Mouse (Mus musculus) thymus, adult 2 months (tissue): Measurements from ENCODE around the gene Pax7. TPM values are rescaled to one million over a fixed set of nuclear protein-coding genes. Genes with fewer than 3 reads are reported as not detected.

Experiments used
- DNase-seq: peaks from one replicate; pipeline ENCODE4 v3.0.0; 2021
- H3K27ac ChIP-seq: fragments of 200-500 bp; 2 replicates; pipeline ENCODE4 v1.5.1; 2012; ENCODE audit warnings: low read length, control low read depth; ENCODE audit not compliant: control insufficient read depth, insufficient read depth
- H3K27me3 ChIP-seq: fragments of 200-500 bp; 2 replicates; pipeline ENCODE4 v1.6.1; 2012; ENCODE audit warnings: mild to moderate bottlenecking, low read length, moderate library complexity, mixed read lengths; ENCODE audit not compliant: control insufficient read depth, insufficient read depth
- H3K36me3 ChIP-seq: fragments of 200-500 bp; 2 replicates; pipeline ENCODE4 v1.6.1; 2012; ENCODE audit warnings: mild to moderate bottlenecking, low read length, moderate library complexity; ENCODE audit not compliant: control insufficient read depth, insufficient read depth
- H3K4me1 ChIP-seq: fragments of 200-500 bp; replicated peaks from 2 replicates; pipeline ENCODE4 v1.6.1; 2012; ENCODE audit warnings: low read length; ENCODE audit not compliant: control insufficient read depth, insufficient read depth
- H3K4me3 ChIP-seq: fragments of 200-500 bp; 2 replicates; pipeline ENCODE4 v1.5.1; 2012; ENCODE audit warnings: mild to moderate bottlenecking, low read length, control low read depth, moderate library complexity; ENCODE audit not compliant: control insufficient read depth, insufficient read depth
- CTCF ChIP-seq: fragments of 200-500 bp; IDR thresholded peaks from 2 replicates; pipeline ENCODE4 v1.5.1; 2012; ENCODE audit warnings: mild to moderate bottlenecking, control low read depth, low read length, moderate library complexity, borderline replicate concordance; ENCODE audit not compliant: control insufficient read depth, poor library complexity, insufficient read depth; ENCODE audit errors: extremely low read depth
- POLR2A ChIP-seq: fragments of 200-500 bp; IDR thresholded peaks from 2 replicates; pipeline ENCODE4 v1.6.1; 2012; ENCODE audit warnings: mild to moderate bottlenecking, low read length, control low read depth, moderate library complexity; ENCODE audit not compliant: control insufficient read depth, poor library complexity, insufficient read depth; ENCODE audit errors: extremely low read depth
- WGBS: fragments of 180-500 bp; shearing (Covaris S2); methylation state at CpG from one replicate; pipeline ENCODE4 v1.1.7; 2018; 5-methylcytosine and 5-hydroxymethylcytosine counted together
- polyA plus RNA-seq: library from polyadenylated mRNA; depleted of rRNA; stranded (reverse); fragments of >200 nt; gene quantifications from 2 replicates; pipeline ENCODE4 v1.2.3, GENCODE M21; 2012

Pax7 gene
- polyA plus RNA-seq, 1 experiment: 1.1 TPM

- no peaks in the 10 kb centered on the region for H3K36me3 ChIP-seq
Measured at GRCm38 (mm10) chr4:139747190-139747936, 86.0 kb downstream of the Pax7 start.

DNA sequence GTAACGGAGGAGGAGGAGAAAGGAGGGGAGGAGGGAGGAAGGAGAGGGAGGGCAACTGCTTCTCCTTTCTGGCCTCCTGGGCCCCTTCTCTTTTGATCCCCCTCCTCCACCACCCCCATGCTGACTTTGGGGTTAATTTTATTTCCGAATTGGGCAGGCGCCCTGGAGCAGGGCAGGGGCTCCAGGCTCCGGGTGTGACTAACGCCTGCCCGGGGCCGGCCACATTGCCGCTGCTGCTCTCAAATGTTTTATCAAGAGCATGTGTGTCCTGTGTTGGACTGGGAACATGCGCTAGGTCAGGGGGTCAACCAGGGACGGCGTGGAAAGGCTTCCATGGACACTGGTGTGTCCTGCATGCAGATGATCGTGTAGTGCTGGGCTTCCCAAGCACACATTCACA is 87.2 kb downstream of the Pax7 start:
- no peak for DNase-seq
- Histone ChIP-seq H3K4me1 (no peaks in the 10 kb centered on the region), H3K36me3 (no peaks in the 10 kb centered on the region), H3K27me3 (no peaks in the 10 kb centered on the region; the same call in 1 of the 2 replicates), H3K4me3 (no peak overlapping the region), H3K27ac (no peak overlapping the region)
- 21% methylated on average over 12 of the region's 12 CpGs for WGBS
- TF ChIP-seq CTCF (no peak), POLR2A (no peak)

More at GRCm38 (mm10) chr4:139747190-139747936, 86.0 kb downstream of the Pax7 start:
- DNase-seq: no peak
- TF ChIP-seq CTCF (no peak), POLR2A (no peak)
- no peak overlapping the region for H3K27ac ChIP-seq
- 93% methylated on average over 12 of the region's 12 CpGs for WGBS
- H3K4me1 ChIP-seq: no peaks in the 10 kb centered on the region
- H3K4me3 ChIP-seq: no peak overlapping the region
- H3K27me3 ChIP-seq: no peaks in the 10 kb centered on the region; the same call in 1 of the 2 replicates

GRCm38 (mm10) chr4:139744765-139745395 is 88.4 kb downstream of the Pax7 start:
- no peak for DNase-seq
- no peak overlapping the region for H3K27ac ChIP-seq
- H3K4me3 ChIP-seq: no peak overlapping the region
- H3K27me3 ChIP-seq: no peaks in the 10 kb centered on the region
- no peaks in the 10 kb centered on the region for H3K36me3 ChIP-seq
- 91% methylated on average over 12 of the region's 12 CpGs for WGBS
- no peaks in the 10 kb centered on the region for H3K4me1 ChIP-seq
- TF ChIP-seq POLR2A (no peak), CTCF (no peak)

GRCm38 (mm10) chr4:139743626-139744025 is 89.7 kb downstream of the Pax7 start:
- no peak overlapping the region for H3K27ac ChIP-seq
- no peak for DNase-seq

GRCm38 (mm10) chr4:139737035-139737434 is 96.3 kb downstream of the Pax7 start:
- H3K36me3 ChIP-seq: no peaks in the 10 kb centered on the region
- no peak for DNase-seq
- WGBS: 92% methylated on average over 9 of the region's 9 CpGs
- no peaks in the 10 kb centered on the region for H3K27me3 ChIP-seq
- H3K4me1 ChIP-seq: no peaks in the 10 kb centered on the region
- H3K4me3 ChIP-seq: no peak overlapping the region
- H3K27ac ChIP-seq: no peak overlapping the region
- TF ChIP-seq CTCF (no peak), POLR2A (no peak)

More at GRCm38 (mm10) chr4:139743626-139744025, 89.7 kb downstream of the Pax7 start:
- WGBS: 54% methylated on average over 3 of the region's 3 CpGs
- H3K4me1 ChIP-seq: no peaks in the 10 kb centered on the region
- no peaks in the 10 kb centered on the region for H3K36me3 ChIP-seq
- H3K27me3 ChIP-seq: no peaks in the 10 kb centered on the region
- TF ChIP-seq POLR2A (no peak), CTCF (no peak)
- no peak overlapping the region for H3K4me3 ChIP-seq

- WGBS: 60% methylated on average over 2 of the region's 2 CpGs
- DNase-seq: no peak
- no peaks in the 10 kb centered on the region for H3K4me1 ChIP-seq
- H3K27me3 ChIP-seq: no peaks in the 10 kb centered on the region
- no peaks in the 10 kb centered on the region for H3K36me3 ChIP-seq
- no peak overlapping the region for H3K27ac ChIP-seq
- H3K4me3 ChIP-seq: no peak overlapping the region
- TF ChIP-seq CTCF (no peak), POLR2A (no peak)
Measured at GRCm38 (mm10) chr4:139727101-139727500, 106.2 kb downstream of the Pax7 start.
